Mouse (Mus musculus) lung, postnatal 10 days (tissue): ENCODE data around the gene N6amt1.
A peak's percentile ranks its signal among the peaks of the same experiment; 100 is the strongest.

ENCODE experiments used
- DNase-seq: peaks from one replicate; pipeline ENCODE4 v3.0.0; 2021

The N6amt1 gene

GRCm38 (mm10) chr16:87354075-87354583, at the start of gene N6amt1:
N6amt1 (plus strand) TSS chr16:87354185.
- peak; percentile 96 for DNase-seq

GRCm38 (mm10) chr16:87305251-87306011, 48.6 kb upstream of the N6amt1 start:
- DNase-seq, result no peak

- peak; percentile 56 for DNase-seq
Measured at GRCm38 (mm10) chr16:87307109-87307735, 46.8 kb upstream of the N6amt1 start.

GRCm38 (mm10) chr16:87310659-87311058, 43.3 kb upstream of the N6amt1 start:
- DNase-seq, result no peak

GRCm38 (mm10) chr16:87318200-87318811, 35.7 kb upstream of the N6amt1 start:
- DNase-seq, result no peak

- DNase-seq, result no peak
Measured at GRCm38 (mm10) chr16:87318998-87319397, 35.0 kb upstream of the N6amt1 start.

GRCm38 (mm10) chr16:87319541-87320251, 34.3 kb upstream of the N6amt1 start:
- peak; percentile 80 for DNase-seq

GRCm38 (mm10) chr16:87320252-87320555, 33.8 kb upstream of the N6amt1 start:
- DNase-seq, result no peak

GRCm38 (mm10) chr16:87324571-87324970, 29.4 kb upstream of the N6amt1 start:
- peak; percentile 63 for DNase-seq

GRCm38 (mm10) chr16:87329986-87330385, 24.0 kb upstream of the N6amt1 start:
- no peak for DNase-seq

GRCm38 (mm10) chr16:87334756-87335155, 19.2 kb upstream of the N6amt1 start:
- no peak for DNase-seq

GRCm38 (mm10) chr16:87341043-87341572, 12.9 kb upstream of the N6amt1 start:
- no peak for DNase-seq

GRCm38 (mm10) chr16:87348133-87348532, 5.9 kb upstream of the N6amt1 start:
- DNase-seq, result peak; percentile 8

- no peak for DNase-seq
Measured at GRCm38 (mm10) chr16:87351386-87352105, 2.4 kb upstream of the N6amt1 start.

GRCm38 (mm10) chr16:87353605-87354004, 380 bp upstream of the N6amt1 start:
- no peak for DNase-seq

- DNase-seq, result no peak
Measured at GRCm38 (mm10) chr16:87354748-87355147, 763 bp downstream of the N6amt1 start.

GRCm38 (mm10) chr16:87360096-87360495, 6.1 kb downstream of the N6amt1 start:
- no peak for DNase-seq

GRCm38 (mm10) chr16:87364231-87364630, 10.2 kb downstream of the N6amt1 start:
- DNase-seq, result peak; percentile 76

GRCm38 (mm10) chr16:87366035-87366434, 12.1 kb downstream of the N6amt1 start:
- no peak for DNase-seq

- no peak for DNase-seq
Measured at GRCm38 (mm10) chr16:87366445-87366844, 12.5 kb downstream of the N6amt1 start.

- DNase-seq, result no peak
Measured at GRCm38 (mm10) chr16:87382996-87383395, 29.0 kb downstream of the N6amt1 start.

GRCm38 (mm10) chr16:87384366-87384765, 30.4 kb downstream of the N6amt1 start:
- no peak for DNase-seq
